Mouse (Mus musculus) liver, embryonic 12.5 days (tissue): ENCODE data around the gene Lef1. TPM values are rescaled to one million over a fixed set of nuclear protein-coding genes. Genes with fewer than 3 reads are reported as not detected.

Source experiments
- ATAC-seq: fragments of 200-750 bp; cut with Nextera tagmentation; 2 replicates; pipeline ENCODE4 v1.8.0; 2017; ENCODE audit warnings: moderate number of reproducible peaks, mild to moderate bottlenecking, moderate library complexity
- H3K27ac ChIP-seq: fragments of 300-500 bp; sonication (generic); 2 replicates; pipeline ENCODE4 v1.5.1; 2016; ENCODE audit warnings: mild to moderate bottlenecking
- H3K27me3 ChIP-seq: fragments of 300-500 bp; sonication (generic); replicated peaks from 2 replicates; pipeline ENCODE4 v1.6.1; 2016; ENCODE audit warnings: mild to moderate bottlenecking, moderate library complexity
- H3K36me3 ChIP-seq: fragments of 300-500 bp; sonication (generic); 2 replicates; pipeline ENCODE4 v1.6.1; 2016; ENCODE audit warnings: mild to moderate bottlenecking, moderate library complexity
- H3K4me1 ChIP-seq: fragments of 300-500 bp; sonication (generic); 2 replicates; pipeline ENCODE4 v1.6.1; 2016
- H3K4me2 ChIP-seq: fragments of 300-500 bp; sonication (generic); 2 replicates; pipeline ENCODE4 v1.6.1; 2016; ENCODE audit warnings: mild to moderate bottlenecking, moderate library complexity
- H3K4me3 ChIP-seq: fragments of 300-500 bp; sonication (generic); 2 replicates; pipeline ENCODE4 v1.5.1; 2016; ENCODE audit warnings: mild to moderate bottlenecking, moderate library complexity
- H3K9ac ChIP-seq: fragments of 300-500 bp; sonication (generic); 2 replicates; pipeline ENCODE4 v1.6.1; 2016; ENCODE audit warnings: mild to moderate bottlenecking, moderate library complexity
- H3K9me3 ChIP-seq: fragments of 300-500 bp; sonication (generic); replicated peaks from 2 replicates; pipeline ENCODE4 v1.6.1; 2016; ENCODE audit warnings: mild to moderate bottlenecking, moderate library complexity
- WGBS: fragments of 180-500 bp; shearing (Covaris S2); methylation state at CpG from one replicate; pipeline ENCODE4 v1.1.7; 2016; ENCODE audit not compliant: insufficient replicate concordance; 5-methylcytosine and 5-hydroxymethylcytosine counted together
- polyA plus RNA-seq: library from polyadenylated mRNA; unstranded; fragments of >200 nt; fragmentation: Nextera tagmentation; extraction: Ambion mirVana; gene quantifications from 2 replicates; pipeline ENCODE4 v1.2.1, GENCODE M21; 2016

Lef1 gene
- polyA plus RNA-seq, 1 experiment from 2014 or later, result 0.35 TPM

GRCm38 (mm10) chr3:131126438-131126837 is 16.2 kb downstream of the Lef1 start:
- ATAC-seq, result no peak
- WGBS, result 75% methylated on average over 4 of the region's 4 CpGs
- H3K9me3 ChIP-seq, result no peaks in the 10 kb centered on the region

GRCm38 (mm10) chr3:131134003-131134402 is 23.7 kb downstream of the Lef1 start:
- H3K9me3 ChIP-seq, result no peaks in the 10 kb centered on the region
- no peaks in the 10 kb centered on the region for H3K36me3 ChIP-seq
- no peaks in the 10 kb centered on the region for H3K4me1 ChIP-seq
- no peak for ATAC-seq
- peaks cover 3% of the 10 kb centered on the region; the same call in 1 of the 2 replicates for H3K27me3 ChIP-seq
- no peak overlapping the region for H3K4me3 ChIP-seq
- WGBS, result 64% methylated on average over 9 of the region's 9 CpGs
- no peak overlapping the region for H3K27ac ChIP-seq
- H3K4me2 ChIP-seq, result no peak overlapping the region
- H3K9ac ChIP-seq, result no peak overlapping the region

More at GRCm38 (mm10) chr3:131126438-131126837, 16.2 kb downstream of the Lef1 start:
- no peak overlapping the region for H3K9ac ChIP-seq
- H3K27ac ChIP-seq, result no peak overlapping the region
- H3K4me3 ChIP-seq, result no peak overlapping the region
- no peaks in the 10 kb centered on the region for H3K4me1 ChIP-seq
- no peaks in the 10 kb centered on the region for H3K27me3 ChIP-seq
- no peak overlapping the region for H3K4me2 ChIP-seq
- H3K36me3 ChIP-seq, result no peaks in the 10 kb centered on the region

GRCm38 (mm10) chr3:131135434-131135833 is 25.2 kb downstream of the Lef1 start:
- no peak for ATAC-seq
- WGBS, result 71% methylated on average over 9 of the region's 9 CpGs
- no peaks in the 10 kb centered on the region for H3K36me3 ChIP-seq
- peaks cover 3% of the 10 kb centered on the region; the same call in 1 of the 2 replicates for H3K27me3 ChIP-seq
- H3K4me1 ChIP-seq, result no peaks in the 10 kb centered on the region
- H3K9me3 ChIP-seq, result no peaks in the 10 kb centered on the region
- H3K4me2 ChIP-seq, result no peak overlapping the region
- no peak overlapping the region for H3K27ac ChIP-seq
- H3K4me3 ChIP-seq, result no peak overlapping the region
- no peak overlapping the region for H3K9ac ChIP-seq

- no peaks in the 10 kb centered on the region for H3K4me1 ChIP-seq
Measured at GRCm38 (mm10) chr3:131136455-131136854, 26.2 kb downstream of the Lef1 start.

GRCm38 (mm10) chr3:131137119-131137781 is 27.0 kb downstream of the Lef1 start:
- Histone ChIP-seq H3K4me1 (no peaks in the 10 kb centered on the region), H3K9me3 (no peaks in the 10 kb centered on the region), H3K27ac (no peak overlapping the region), H3K4me2 (no peak overlapping the region), H3K4me3 (no peak overlapping the region), H3K9ac (no peak overlapping the region), H3K36me3 (no peaks in the 10 kb centered on the region), H3K27me3 (peaks cover 4% of the 10 kb centered on the region; the same call in 1 of the 2 replicates)
- 69% methylated on average over 18 of the region's 18 CpGs for WGBS
- no peak for ATAC-seq

More at GRCm38 (mm10) chr3:131136455-131136854, 26.2 kb downstream of the Lef1 start:
- no peaks in the 10 kb centered on the region for H3K36me3 ChIP-seq
- no peak overlapping the region for H3K4me2 ChIP-seq
- no peak overlapping the region for H3K27ac ChIP-seq
- no peak for ATAC-seq
- H3K9me3 ChIP-seq, result no peaks in the 10 kb centered on the region
- H3K9ac ChIP-seq, result no peak overlapping the region
- no peak overlapping the region for H3K4me3 ChIP-seq
- WGBS, result 29% methylated on average over 8 of the region's 8 CpGs
- peaks cover 3% of the 10 kb centered on the region; the same call in 1 of the 2 replicates for H3K27me3 ChIP-seq

GRCm38 (mm10) chr3:131138224-131138623 is 28.0 kb downstream of the Lef1 start:
- Histone ChIP-seq H3K4me2 (no peak overlapping the region), H3K4me1 (no peaks in the 10 kb centered on the region), H3K9ac (no peak overlapping the region), H3K36me3 (no peaks in the 10 kb centered on the region), H3K4me3 (no peak overlapping the region), H3K27me3 (peaks cover 11% of the 10 kb centered on the region), H3K9me3 (no peaks in the 10 kb centered on the region), H3K27ac (no peak overlapping the region)
- ATAC-seq, result no peak
- 60% methylated on average over 9 of the region's 9 CpGs for WGBS

- Histone ChIP-seq H3K36me3 (no peaks in the 10 kb centered on the region), H3K4me2 (no peak overlapping the region), H3K27ac (no peak overlapping the region), H3K4me3 (no peak overlapping the region), H3K9ac (no peak overlapping the region), H3K9me3 (no peaks in the 10 kb centered on the region), H3K4me1 (no peaks in the 10 kb centered on the region), H3K27me3 (peaks cover 12% of the 10 kb centered on the region)
- WGBS, result 67% methylated on average over 8 of the region's 8 CpGs
- no peak for ATAC-seq
Measured at GRCm38 (mm10) chr3:131138797-131139196, 28.5 kb downstream of the Lef1 start.

GRCm38 (mm10) chr3:131139345-131140090 is 29.2 kb downstream of the Lef1 start:
- Histone ChIP-seq H3K9ac (no peak overlapping the region), H3K4me3 (no peak overlapping the region), H3K27ac (no peak overlapping the region), H3K4me1 (no peaks in the 10 kb centered on the region), H3K4me2 (no peak overlapping the region), H3K36me3 (no peaks in the 10 kb centered on the region), H3K9me3 (no peaks in the 10 kb centered on the region), H3K27me3 (peaks cover 18% of the 10 kb centered on the region)
- 11% methylated on average over 14 of the region's 14 CpGs for WGBS
- no peak for ATAC-seq

GRCm38 (mm10) chr3:131140091-131140462 is 29.8 kb downstream of the Lef1 start:
- H3K27ac ChIP-seq, result no peak overlapping the region
- H3K9ac ChIP-seq, result no peak overlapping the region
- ATAC-seq, result no peak
- H3K4me2 ChIP-seq, result no peak overlapping the region
- H3K36me3 ChIP-seq, result no peaks in the 10 kb centered on the region
- H3K9me3 ChIP-seq, result no peaks in the 10 kb centered on the region
- no peak overlapping the region for H3K4me3 ChIP-seq
- WGBS, result 72% methylated on average over 7 of the region's 7 CpGs
- peaks cover 18% of the 10 kb centered on the region for H3K27me3 ChIP-seq
- H3K4me1 ChIP-seq, result no peaks in the 10 kb centered on the region

GRCm38 (mm10) chr3:131141546-131141945 is 31.3 kb downstream of the Lef1 start:
- no peak overlapping the region for H3K27ac ChIP-seq
- no peaks in the 10 kb centered on the region for H3K4me1 ChIP-seq
- H3K9ac ChIP-seq, result no peak overlapping the region
- 3% methylated on average over 4 of the region's 4 CpGs for WGBS
- peaks cover 15% of the 10 kb centered on the region for H3K27me3 ChIP-seq
- H3K4me3 ChIP-seq, result no peak overlapping the region
- no peak for ATAC-seq
- H3K36me3 ChIP-seq, result no peaks in the 10 kb centered on the region
- no peaks in the 10 kb centered on the region for H3K9me3 ChIP-seq
- no peak overlapping the region for H3K4me2 ChIP-seq

GRCm38 (mm10) chr3:131144250-131144649 is 34.0 kb downstream of the Lef1 start:
- Histone ChIP-seq H3K4me2 (no peak overlapping the region), H3K27me3 (peaks cover 15% of the 10 kb centered on the region), H3K4me1 (no peaks in the 10 kb centered on the region), H3K36me3 (no peaks in the 10 kb centered on the region), H3K9me3 (no peaks in the 10 kb centered on the region), H3K9ac (no peak overlapping the region), H3K4me3 (no peak overlapping the region), H3K27ac (no peak overlapping the region)
- WGBS, result 54% methylated on average over 2 of the region's 2 CpGs
- ATAC-seq, result no peak

- ATAC-seq, result no peak
- H3K9me3 ChIP-seq, result no peaks in the 10 kb centered on the region
- H3K4me2 ChIP-seq, result no peak overlapping the region
- no peaks in the 10 kb centered on the region for H3K4me1 ChIP-seq
- WGBS, result 80% methylated on average over 4 of the region's 4 CpGs
- H3K36me3 ChIP-seq, result no peaks in the 10 kb centered on the region
- H3K9ac ChIP-seq, result no peak overlapping the region
- H3K27me3 ChIP-seq, result no peaks in the 10 kb centered on the region
- no peak overlapping the region for H3K27ac ChIP-seq
- no peak overlapping the region for H3K4me3 ChIP-seq
Measured at GRCm38 (mm10) chr3:131152921-131153320, 42.6 kb downstream of the Lef1 start.
